Mouse (Mus musculus) adrenal gland, postnatal 4 days (tissue): ENCODE results near the gene Il6ra. TPM values are rescaled to one million over a fixed set of nuclear protein-coding genes. Genes with fewer than 3 reads are reported as not detected.

Source experiments
- DNase-seq, 2 experiments: peaks; one replicate each; pipeline ENCODE4 v3.0.0; 2021 to 2022; ENCODE audit warnings: low spot score in 2 of 2, mixed read lengths in 2 of 2
- total RNA-seq, 2 experiments: library from RNA; stranded (reverse); gene quantifications; 2 replicates each; pipeline ENCODE4 v1.2.3; 2021

The Il6ra gene
- total RNA-seq, 2 experiments from 2014 or later = 3.7 to 6.4 TPM

- DNase-seq = no peak
Observed at GRCm38 (mm10) chr3:89911207-89911606, 1.8 kb downstream of the Il6ra start.

- DNase-seq = no peak
Observed at GRCm38 (mm10) chr3:89909703-89910542, 3.1 kb downstream of the Il6ra start.

DNA sequence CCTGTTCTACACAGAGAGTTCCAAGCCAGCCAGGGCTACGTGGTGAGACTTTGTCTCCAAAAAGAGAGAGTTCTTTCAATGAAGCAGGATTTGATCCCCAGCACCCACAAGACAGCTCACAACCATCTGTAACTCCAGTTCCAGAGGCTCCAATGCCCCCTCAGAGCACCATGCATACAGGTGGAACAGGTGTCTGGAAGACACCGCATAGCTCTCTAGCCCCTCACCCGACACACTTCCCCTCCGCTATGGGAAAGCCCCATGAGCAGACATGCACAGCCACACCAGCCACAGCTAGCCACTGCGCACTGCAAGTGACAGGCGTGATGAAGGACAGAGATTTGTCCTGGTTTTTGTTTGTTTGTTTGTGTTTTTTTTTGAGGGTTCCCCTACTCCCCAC lies 4.2 kb downstream of the Il6ra start:
- DNase-seq = no peak

DNA sequence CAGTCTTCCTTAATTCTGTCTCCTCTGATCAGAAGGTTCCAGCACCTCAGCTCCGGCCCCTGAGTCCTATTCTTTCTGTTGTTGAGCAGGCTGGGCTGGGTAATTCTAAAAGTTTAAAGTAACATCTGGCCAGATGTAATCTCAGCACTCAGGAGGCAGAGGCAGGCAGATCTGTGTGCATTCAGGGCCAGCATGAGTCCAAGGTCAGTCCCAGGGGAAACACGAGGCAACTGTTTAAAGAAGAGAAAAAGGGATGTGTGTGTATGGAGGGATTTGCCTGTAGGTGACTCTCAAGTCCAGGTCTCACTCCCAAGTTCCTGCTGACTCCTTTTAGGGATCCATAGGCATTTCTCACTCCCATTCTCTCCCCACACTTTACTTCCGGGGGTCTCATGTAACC lies 5.2 kb downstream of the Il6ra start:
- DNase-seq = no peak

DNA sequence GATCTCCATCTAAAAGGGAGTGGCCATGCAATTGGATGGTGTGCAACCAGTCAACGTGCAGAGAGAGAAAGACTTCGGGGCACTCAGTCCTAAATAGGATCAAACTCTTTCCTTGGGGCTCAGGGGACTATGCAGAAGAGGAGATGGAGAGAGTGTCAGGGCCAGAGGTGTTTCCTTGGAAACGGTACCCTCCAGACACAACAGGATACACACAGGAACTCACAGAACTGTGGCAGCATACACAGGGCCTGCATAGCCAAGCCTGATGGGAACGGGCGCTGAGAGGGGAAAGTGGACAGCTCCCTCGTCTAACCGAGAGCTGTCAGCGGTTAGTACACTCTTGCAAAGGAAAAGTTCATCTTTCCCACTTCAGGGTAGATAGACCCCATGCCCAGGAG lies 13.5 kb downstream of the Il6ra start:
- DNase-seq = no peak

DNA sequence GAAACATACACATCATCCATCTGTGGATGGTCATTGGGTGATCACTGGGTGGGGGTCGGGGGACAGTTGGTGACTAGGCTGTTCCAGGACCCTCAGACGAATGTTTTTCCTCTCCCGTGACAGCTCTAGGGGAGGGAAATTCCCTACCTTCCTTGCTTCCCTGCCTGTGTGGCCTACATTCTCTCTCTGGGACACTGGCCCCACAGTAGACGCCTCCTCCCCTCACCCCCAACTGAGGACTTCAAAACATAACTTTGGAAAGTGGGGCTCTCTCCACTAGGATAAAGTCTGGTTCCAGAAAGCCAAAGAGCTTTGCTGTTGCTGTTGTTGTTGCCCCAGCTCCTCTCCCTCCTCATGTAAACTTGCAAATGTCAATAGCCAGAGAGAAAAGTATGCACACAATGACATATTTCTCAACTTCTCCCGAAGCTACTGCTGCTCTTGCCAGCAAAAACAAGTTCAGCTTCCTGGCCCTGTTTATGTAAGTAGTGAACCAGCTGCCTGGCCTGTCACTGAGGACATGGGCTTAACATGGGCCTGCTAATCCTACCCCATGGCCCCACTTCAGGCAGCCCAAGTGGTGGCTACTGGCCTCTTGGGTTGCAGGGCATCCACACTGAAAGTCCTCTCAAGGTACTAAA lies 14.0 kb downstream of the Il6ra start:
- no peak for DNase-seq

DNA sequence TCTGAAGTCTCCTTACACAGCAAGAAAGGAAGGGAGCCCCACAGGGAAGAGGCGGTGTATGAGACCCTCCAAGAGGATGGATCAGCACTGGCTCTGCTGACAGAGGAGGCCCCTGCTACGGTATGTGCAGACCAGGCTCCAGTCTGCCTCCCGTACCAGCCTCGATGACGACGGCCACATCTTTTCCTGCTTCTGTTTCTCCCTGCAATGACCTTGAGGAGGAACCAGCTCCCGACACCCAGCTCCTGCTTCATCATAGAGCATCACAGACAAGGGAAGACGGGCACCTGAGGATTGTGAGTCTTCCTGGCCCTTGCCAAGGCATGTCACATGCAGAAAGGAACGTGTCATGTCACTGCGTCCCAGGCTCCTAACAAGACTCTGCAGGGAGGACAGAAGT lies 15.0 kb downstream of the Il6ra start:
- DNase-seq = no peak

GRCm38 (mm10) chr3:89897204-89897796 lies 15.7 kb downstream of the Il6ra start:
- no peak for DNase-seq

DNA sequence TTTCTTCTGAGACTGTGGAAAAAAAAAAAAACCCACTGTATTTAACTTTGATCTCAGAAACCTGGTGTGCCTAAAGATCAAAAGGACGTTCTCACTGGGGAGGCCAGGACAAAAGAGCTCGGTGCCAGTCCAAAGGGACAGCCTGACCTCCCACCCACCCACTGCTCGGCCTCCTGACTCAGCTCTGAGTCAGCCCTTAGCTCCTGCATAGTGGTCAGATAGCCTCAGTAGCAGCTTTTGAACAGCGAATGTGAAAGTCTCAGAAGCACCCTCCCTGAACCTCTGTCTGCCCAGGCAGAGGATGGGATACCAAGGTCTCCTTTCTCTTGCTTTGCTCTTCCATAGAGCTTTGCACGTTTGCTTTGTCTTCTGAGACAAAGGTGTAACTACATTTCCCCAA lies 16.4 kb downstream of the Il6ra start:
- no peak for DNase-seq

GRCm38 (mm10) chr3:89892517-89893106 lies 20.4 kb downstream of the Il6ra start:
- no peak for DNase-seq

GRCm38 (mm10) chr3:89891696-89892095 lies 21.3 kb downstream of the Il6ra start:
- no peak for DNase-seq

- no peak for DNase-seq
Observed at GRCm38 (mm10) chr3:89889841-89890430, 23.1 kb downstream of the Il6ra start.

DNA sequence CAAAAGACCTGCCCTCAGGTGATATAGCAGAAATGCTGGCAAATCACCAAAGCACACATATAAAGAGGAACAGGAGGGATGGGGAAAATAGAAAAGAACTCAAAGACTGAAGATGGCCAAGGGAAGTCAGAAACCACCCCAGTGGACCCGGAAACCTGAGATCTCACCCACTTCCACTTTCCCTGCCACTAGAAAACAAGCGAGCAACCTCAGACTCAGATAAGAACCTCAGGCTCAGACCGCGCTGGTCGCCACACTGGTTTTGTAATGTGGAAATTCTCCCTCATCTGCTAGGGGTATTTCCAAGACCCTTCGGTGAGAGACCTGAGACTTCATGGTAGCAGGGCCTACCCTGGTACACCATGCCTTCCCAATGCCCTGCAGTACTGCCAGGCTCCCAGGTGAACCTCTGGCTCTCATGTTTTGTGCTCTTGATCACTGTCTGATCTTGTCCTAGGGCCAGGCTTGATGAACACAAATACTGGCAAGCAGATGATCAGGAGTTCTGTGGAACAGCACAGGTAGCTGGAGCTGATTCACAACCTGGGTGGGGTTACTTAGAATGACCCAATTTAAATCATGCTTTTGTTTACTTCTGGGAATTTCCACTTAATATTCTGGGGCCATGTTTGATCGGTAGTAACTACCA lies 25.3 kb downstream of the Il6ra start:
- DNase-seq = no peak

- DNase-seq = no peak
Observed at GRCm38 (mm10) chr3:89885766-89886165, 27.2 kb downstream of the Il6ra start.

DNA sequence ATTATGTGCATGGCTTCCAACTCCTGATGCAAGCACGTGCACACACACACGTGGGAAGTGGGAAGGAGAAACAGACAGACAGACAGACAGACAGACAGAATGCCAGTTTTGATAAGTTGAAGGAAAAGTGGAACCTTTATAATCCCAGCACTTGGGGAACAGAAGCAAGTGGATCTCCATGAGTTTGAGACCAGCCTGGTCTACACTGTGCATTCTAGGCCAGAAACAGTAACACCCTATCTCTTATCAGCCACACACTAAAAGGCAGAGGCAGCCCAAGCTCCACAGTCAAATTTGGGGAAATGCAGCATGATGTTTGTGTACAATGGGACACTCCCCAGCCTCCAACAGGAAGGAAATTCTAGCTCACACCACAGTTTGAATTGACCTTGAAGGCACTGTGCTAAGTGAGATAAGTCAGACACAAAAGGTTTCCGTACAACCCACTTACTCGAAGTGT lies 29.4 kb downstream of the Il6ra start:
- DNase-seq = no peak

GRCm38 (mm10) chr3:89882556-89883181 lies 30.3 kb downstream of the Il6ra start:
- DNase-seq = no peak

- no peak for DNase-seq
Observed at GRCm38 (mm10) chr3:89880036-89880851, 32.8 kb downstream of the Il6ra start.

- DNase-seq = no peak
Observed at GRCm38 (mm10) chr3:89879326-89879725, 33.7 kb downstream of the Il6ra start.

- DNase-seq = no peak
Observed at GRCm38 (mm10) chr3:89878456-89878855, 34.5 kb downstream of the Il6ra start.

GRCm38 (mm10) chr3:89877129-89877528 lies 35.9 kb downstream of the Il6ra start:
- no peak for DNase-seq
